Mouse (Mus musculus) ES-CJ7 (cell line): ENCODE measurements around the gene Pea15a.
A peak's percentile ranks its signal among the peaks of the same experiment; 100 is the strongest.

Experiments used
- DNase-seq: peaks from one replicate; pipeline ENCODE4 v3.0.0; 2011; ENCODE audit warnings: low read depth, low spot score

Pea15a gene

GRCm38 (mm10) chr1:172179102-172179501, 27.5 kb downstream of the Pea15a start:
- DNase-seq: no peak

- DNase-seq: no peak
Observed at GRCm38 (mm10) chr1:172177791-172178190, 28.8 kb downstream of the Pea15a start.

GRCm38 (mm10) chr1:172173181-172173580, 33.4 kb downstream of the Pea15a start:
- no peak for DNase-seq

GRCm38 (mm10) chr1:172172381-172172780, 34.2 kb downstream of the Pea15a start:
- no peak for DNase-seq

- no peak for DNase-seq
Observed at GRCm38 (mm10) chr1:172169809-172170208, 36.8 kb downstream of the Pea15a start.

- no peak for DNase-seq
Observed at GRCm38 (mm10) chr1:172167911-172168310, 38.7 kb downstream of the Pea15a start.

- DNase-seq: no peak
Observed at GRCm38 (mm10) chr1:172162959-172163358, 43.6 kb downstream of the Pea15a start.

- peak; percentile 57 for DNase-seq
Observed at GRCm38 (mm10) chr1:172162009-172162408, 44.6 kb downstream of the Pea15a start.

GRCm38 (mm10) chr1:172160508-172160907, 46.1 kb downstream of the Pea15a start:
- no peak for DNase-seq

GRCm38 (mm10) chr1:172159970-172160369, 46.6 kb downstream of the Pea15a start:
- DNase-seq: no peak

- no peak for DNase-seq
Observed at GRCm38 (mm10) chr1:172155518-172155917, 51.1 kb downstream of the Pea15a start.

- no peak for DNase-seq
Observed at GRCm38 (mm10) chr1:172154536-172154935, 52.1 kb downstream of the Pea15a start.

- DNase-seq: peak; percentile 23
Observed at GRCm38 (mm10) chr1:172148955-172149815, 57.4 kb downstream of the Pea15a start.

GRCm38 (mm10) chr1:172148279-172148954, 58.2 kb downstream of the Pea15a start:
- DNase-seq: peak; percentile 65

- DNase-seq: peak; percentile 99
Observed at GRCm38 (mm10) chr1:172147835-172148278, 58.7 kb downstream of the Pea15a start, which contains the start of gene Dcaf8. Gene Dcaf8 (plus strand): TSS chr1:172148084.
